Mouse (Mus musculus) liver, embryonic 16.5 days (tissue): Measurements from ENCODE around the gene Rpf1. TPM values are rescaled to one million over a fixed set of nuclear protein-coding genes. Genes with fewer than 3 reads are reported as not detected.

Source experiments
- ATAC-seq: fragments of 200-750 bp; cut with Nextera tagmentation; 2 replicates; pipeline ENCODE4 v1.8.0; 2017; ENCODE audit warnings: low read depth, mild to moderate bottlenecking, moderate number of reproducible peaks, moderate library complexity
- H3K27ac ChIP-seq: fragments of 300-500 bp; sonication (generic); 2 replicates; pipeline ENCODE4 v1.5.1; 2014; ENCODE audit warnings: mild to moderate bottlenecking, low read length
- H3K27me3 ChIP-seq: fragments of 300-500 bp; sonication (generic); 2 replicates; pipeline ENCODE4 v1.6.1; 2014; ENCODE audit warnings: low read depth, low read length, mixed read lengths; ENCODE audit not compliant: control insufficient read depth, insufficient read depth
- H3K36me3 ChIP-seq: fragments of 300-500 bp; sonication (generic); 2 replicates; pipeline ENCODE4 v1.6.1; 2014; ENCODE audit warnings: mild to moderate bottlenecking; ENCODE audit not compliant: control insufficient read depth, insufficient read depth
- H3K4me1 ChIP-seq: fragments of 300-500 bp; sonication (generic); 2 replicates; pipeline ENCODE4 v1.6.1; 2014; ENCODE audit warnings: low read depth, low read length, mixed read lengths; ENCODE audit not compliant: control insufficient read depth
- H3K4me2 ChIP-seq: fragments of 300-500 bp; sonication (generic); 2 replicates; pipeline ENCODE4 v1.6.1; 2014; ENCODE audit warnings: low read depth, low read length, mixed read lengths
- H3K4me3 ChIP-seq: fragments of 300-500 bp; sonication (generic); 2 replicates; pipeline ENCODE4 v1.5.1; 2014; ENCODE audit warnings: low read depth, mild to moderate bottlenecking, low read length
- H3K9ac ChIP-seq: fragments of 300-500 bp; sonication (generic); 2 replicates; pipeline ENCODE4 v1.6.1; 2014; ENCODE audit warnings: low read depth, low read length
- H3K9me3 ChIP-seq: fragments of 300-500 bp; sonication (generic); replicated peaks from 2 replicates; pipeline ENCODE4 v1.6.1; 2016; ENCODE audit warnings: low read length; ENCODE audit not compliant: control insufficient read depth
- WGBS: fragments of 180-500 bp; shearing (Covaris S2); extraction: QIAGEN DNeasy Blood & Tissue Kit; methylation state at CpG from one replicate; pipeline ENCODE4 v1.1.7; 2014; ENCODE audit not compliant: insufficient replicate concordance; 5-methylcytosine and 5-hydroxymethylcytosine counted together
- polyA plus RNA-seq: library from polyadenylated mRNA; unstranded; fragments of >200 nt; fragmentation: Nextera tagmentation; extraction: Ambion mirVana; gene quantifications from 2 replicates; pipeline ENCODE4 v1.2.1, GENCODE M21; 2015

Rpf1 gene
- polyA plus RNA-seq, 1 experiment from 2014 or later = 24.6 TPM

DNA sequence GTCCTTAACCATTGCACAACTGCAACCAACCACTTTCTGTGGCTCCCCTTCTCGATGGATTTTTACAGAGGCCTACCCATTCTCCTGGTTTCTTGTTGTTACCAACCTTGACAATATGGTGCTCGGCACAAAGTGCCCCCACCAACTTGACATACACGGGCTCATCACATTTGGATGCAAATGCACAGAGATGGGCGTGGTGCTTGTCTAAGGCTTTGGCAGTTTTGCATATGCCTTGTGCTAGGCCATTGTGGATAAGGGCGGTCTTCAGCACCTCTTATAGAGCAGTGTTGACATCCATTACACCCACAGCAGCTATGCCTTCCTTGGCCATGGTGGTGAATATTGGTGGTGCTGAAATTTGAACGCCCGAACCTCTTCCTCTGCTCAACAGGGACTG lies 41.7 kb upstream of the Rpf1 start:
- Histone ChIP-seq H3K36me3 (no peaks in the 10 kb centered on the region), H3K9me3 (no peaks in the 10 kb centered on the region), H3K4me2 (no peak overlapping the region), H3K4me1 (no peaks in the 10 kb centered on the region; the same call in 1 of the 2 replicates), H3K4me3 (no peak overlapping the region), H3K27ac (no peak overlapping the region), H3K27me3 (no peaks in the 10 kb centered on the region), H3K9ac (no peak overlapping the region)
- 73% methylated on average over 7 of the region's 7 CpGs for WGBS
- ATAC-seq = no peak

GRCm38 (mm10) chr3:146557507-146557906 lies 36.3 kb upstream of the Rpf1 start:
- no peaks in the 10 kb centered on the region for H3K4me1 ChIP-seq
- H3K36me3 ChIP-seq = no peaks in the 10 kb centered on the region
- H3K9me3 ChIP-seq = no peaks in the 10 kb centered on the region
- WGBS = 70% methylated on average over 6 of the region's 6 CpGs
- no peaks in the 10 kb centered on the region for H3K27me3 ChIP-seq
- H3K4me2 ChIP-seq = no peak overlapping the region
- no peak overlapping the region for H3K4me3 ChIP-seq
- ATAC-seq = no peak
- no peak overlapping the region for H3K9ac ChIP-seq
- no peak overlapping the region for H3K27ac ChIP-seq

GRCm38 (mm10) chr3:146556567-146556966 lies 35.3 kb upstream of the Rpf1 start:
- H3K9me3 ChIP-seq = no peaks in the 10 kb centered on the region
- no peak for ATAC-seq
- WGBS = 66% methylated on average over 1 of the region's 1 CpGs
- no peaks in the 10 kb centered on the region for H3K27me3 ChIP-seq
- H3K4me1 ChIP-seq = no peaks in the 10 kb centered on the region
- no peak overlapping the region for H3K4me3 ChIP-seq
- H3K4me2 ChIP-seq = no peak overlapping the region
- H3K9ac ChIP-seq = no peak overlapping the region
- H3K27ac ChIP-seq = no peak overlapping the region
- H3K36me3 ChIP-seq = no peaks in the 10 kb centered on the region

DNA sequence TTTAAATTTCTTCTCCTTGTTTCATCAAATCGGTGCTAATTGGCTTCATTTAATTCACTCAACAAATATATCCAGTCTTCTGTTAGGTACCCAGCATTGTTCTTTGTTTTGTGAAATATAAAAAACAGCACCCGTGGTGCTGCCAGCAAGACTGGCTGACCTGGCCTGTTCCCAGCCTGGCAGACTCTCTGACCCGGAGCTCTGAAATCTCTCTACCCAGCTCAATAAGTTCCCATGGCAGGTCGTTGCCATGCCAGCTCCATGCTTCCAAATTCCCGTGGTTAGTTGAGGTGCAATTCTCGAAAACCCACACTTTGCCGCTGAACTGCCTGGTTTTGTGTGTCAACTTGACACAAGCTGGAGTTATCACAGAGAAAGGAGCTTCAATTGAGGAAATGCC lies 33.6 kb upstream of the Rpf1 start:
- Histone ChIP-seq H3K27me3 (no peaks in the 10 kb centered on the region), H3K4me3 (no peak overlapping the region), H3K9ac (no peak overlapping the region), H3K4me2 (no peak overlapping the region), H3K9me3 (no peaks in the 10 kb centered on the region), H3K27ac (no peak overlapping the region), H3K4me1 (no peaks in the 10 kb centered on the region), H3K36me3 (no peaks in the 10 kb centered on the region)
- WGBS = 57% methylated on average over 7 of the region's 7 CpGs
- ATAC-seq = no peak

- Histone ChIP-seq H3K9ac (no peak overlapping the region), H3K27me3 (no peaks in the 10 kb centered on the region), H3K4me3 (no peak overlapping the region), H3K4me1 (no peaks in the 10 kb centered on the region), H3K27ac (no peak overlapping the region), H3K36me3 (no peaks in the 10 kb centered on the region), H3K4me2 (no peak overlapping the region), H3K9me3 (no peaks in the 10 kb centered on the region)
- ATAC-seq = no peak
- WGBS = 26% methylated on average over 1 of the region's 1 CpGs
These were observed 22.4 kb upstream of the Rpf1 start for GRCm38 (mm10) chr3:146543632-146544031.

DNA sequence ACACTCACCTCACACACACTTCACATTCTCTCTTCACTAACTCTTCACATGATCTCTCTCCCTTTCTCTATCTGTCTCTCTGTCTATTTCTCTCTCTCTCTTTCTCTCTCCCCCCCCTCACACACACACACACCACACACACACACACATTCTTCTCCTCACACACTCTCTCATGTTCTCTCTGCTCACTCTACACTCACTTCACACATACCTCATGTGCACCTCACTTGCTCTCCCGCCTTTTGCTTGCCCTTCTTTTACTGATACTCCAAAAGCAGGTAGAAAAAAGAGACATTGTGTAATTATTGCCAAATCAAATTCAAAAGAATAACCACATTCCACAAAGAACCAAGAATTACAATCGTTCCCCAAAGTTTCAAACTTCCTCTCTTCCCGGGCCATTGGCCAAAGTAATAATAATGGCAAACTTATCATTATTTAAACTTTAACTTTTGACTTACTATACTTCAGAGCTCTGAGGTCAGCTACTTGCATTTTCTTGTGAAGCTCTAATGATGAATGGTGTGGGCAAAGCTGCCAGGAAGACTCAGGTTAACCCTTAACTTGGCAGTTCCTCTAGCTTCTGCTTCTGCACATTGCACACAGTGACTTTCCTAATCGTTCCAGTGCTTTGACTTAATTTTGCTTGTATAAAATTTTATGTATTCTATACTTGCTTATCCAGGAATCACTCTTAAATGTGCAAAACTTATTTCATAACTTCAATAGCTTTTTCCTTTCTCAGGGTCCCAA lies 19.5 kb upstream of the Rpf1 start:
- 34% methylated on average over 4 of the region's 4 CpGs for WGBS
- no peak for ATAC-seq
- H3K4me1 ChIP-seq = no peaks in the 10 kb centered on the region
- no peaks in the 10 kb centered on the region for H3K27me3 ChIP-seq
- H3K9me3 ChIP-seq = no peaks in the 10 kb centered on the region
- H3K9ac ChIP-seq = no peak overlapping the region
- H3K36me3 ChIP-seq = no peaks in the 10 kb centered on the region
- no peak overlapping the region for H3K4me3 ChIP-seq
- no peak overlapping the region for H3K4me2 ChIP-seq
- H3K27ac ChIP-seq = no peak overlapping the region

DNA sequence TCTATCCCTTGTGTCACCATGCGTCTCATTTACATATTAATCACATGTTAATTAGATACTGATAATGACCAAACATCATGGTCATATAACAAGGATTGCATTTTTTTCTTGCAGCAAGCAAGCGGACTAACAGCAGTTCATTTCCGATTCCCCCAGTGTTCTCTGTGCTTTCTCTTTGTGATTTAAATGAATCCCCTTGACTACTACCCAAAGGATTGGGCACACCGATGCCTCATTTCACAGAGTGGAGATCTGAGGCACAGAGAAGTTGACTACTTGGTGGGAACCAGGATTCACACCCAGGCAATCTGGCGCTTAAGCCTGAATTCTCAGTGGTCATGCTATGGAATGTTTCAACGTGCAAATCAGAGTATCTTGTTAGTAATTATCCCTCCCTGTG lies 13.8 kb upstream of the Rpf1 start:
- no peaks in the 10 kb centered on the region for H3K9me3 ChIP-seq
- no peaks in the 10 kb centered on the region for H3K27me3 ChIP-seq
- no peak overlapping the region for H3K4me3 ChIP-seq
- 53% methylated on average over 6 of the region's 6 CpGs for WGBS
- no peak overlapping the region for H3K27ac ChIP-seq
- no peak for ATAC-seq
- no peak overlapping the region for H3K4me2 ChIP-seq
- H3K4me1 ChIP-seq = no peaks in the 10 kb centered on the region
- no peaks in the 10 kb centered on the region for H3K36me3 ChIP-seq
- H3K9ac ChIP-seq = no peak overlapping the region

GRCm38 (mm10) chr3:146528335-146528734 lies 7.1 kb upstream of the Rpf1 start:
- H3K27ac ChIP-seq = no peak overlapping the region
- 50% methylated on average over 2 of the region's 2 CpGs for WGBS
- H3K9ac ChIP-seq = no peak overlapping the region
- no peaks in the 10 kb centered on the region for H3K9me3 ChIP-seq
- ATAC-seq = no peak
- H3K36me3 ChIP-seq = no peaks in the 10 kb centered on the region
- no peak overlapping the region for H3K4me3 ChIP-seq
- H3K4me2 ChIP-seq = no peak overlapping the region
- no peaks in the 10 kb centered on the region for H3K27me3 ChIP-seq
- H3K4me1 ChIP-seq = no peaks in the 10 kb centered on the region

GRCm38 (mm10) chr3:146521652-146522020 lies 407 bp upstream of the Rpf1 start:
- Histone ChIP-seq H3K9me3 (no peaks in the 10 kb centered on the region), H3K27me3 (no peaks in the 10 kb centered on the region), H3K36me3 (peaks cover 13% of the 10 kb centered on the region), H3K4me3 (peak overlapping the region; percentile 94), H3K9ac (peak overlapping the region; percentile 89), H3K27ac (peak overlapping the region; percentile 98), H3K4me2 (peak overlapping the region; percentile 75), H3K4me1 (peaks cover 3% of the 10 kb centered on the region)
- ATAC-seq = no peak
- 5% methylated on average over 8 of the region's 8 CpGs for WGBS
